Mouse (Mus musculus) myocyte (in vitro differentiated cells): Measurements from ENCODE around the gene Zic5.

ENCODE experiments used
- E2F4 ChIP-seq: IDR thresholded peaks from one replicate; pipeline ENCODE4 v1.6.1; 2011; ENCODE audit warnings: mild to moderate bottlenecking, control low read depth, moderate library complexity; ENCODE audit not compliant: insufficient read depth
- MYOD1 ChIP-seq, 3 experiments: IDR thresholded peaks; one replicate each; pipeline ENCODE4 v1.6.1; 2011; ENCODE audit warnings: control low read depth in 2 of 3, low read depth in 2 of 3, mild to moderate bottlenecking in 2 of 3, moderate library complexity in 1 of 3; ENCODE audit not compliant: insufficient read length in 2 of 3, control insufficient read depth in 1 of 3
- POLR2A ChIP-seq: IDR thresholded peaks from one replicate; pipeline ENCODE4 v1.6.1; 2011; ENCODE audit warnings: low read depth, mild to moderate bottlenecking, control low read depth, moderate library complexity; ENCODE audit not compliant: insufficient read length
- POLR2AphosphoS2 ChIP-seq: IDR thresholded peaks from one replicate; pipeline ENCODE4 v1.6.1; 2011; ENCODE audit warnings: low read depth, control low read depth; ENCODE audit not compliant: insufficient read length
- SRF ChIP-seq: IDR thresholded peaks from one replicate; pipeline ENCODE4 v1.6.1; 2011; ENCODE audit warnings: low read depth; ENCODE audit not compliant: control insufficient read depth, insufficient read length
- USF1 ChIP-seq: IDR thresholded peaks from one replicate; pipeline ENCODE4 v1.6.1; 2011; ENCODE audit warnings: low read depth, mild to moderate bottlenecking, control low read depth, moderate library complexity

DNA sequence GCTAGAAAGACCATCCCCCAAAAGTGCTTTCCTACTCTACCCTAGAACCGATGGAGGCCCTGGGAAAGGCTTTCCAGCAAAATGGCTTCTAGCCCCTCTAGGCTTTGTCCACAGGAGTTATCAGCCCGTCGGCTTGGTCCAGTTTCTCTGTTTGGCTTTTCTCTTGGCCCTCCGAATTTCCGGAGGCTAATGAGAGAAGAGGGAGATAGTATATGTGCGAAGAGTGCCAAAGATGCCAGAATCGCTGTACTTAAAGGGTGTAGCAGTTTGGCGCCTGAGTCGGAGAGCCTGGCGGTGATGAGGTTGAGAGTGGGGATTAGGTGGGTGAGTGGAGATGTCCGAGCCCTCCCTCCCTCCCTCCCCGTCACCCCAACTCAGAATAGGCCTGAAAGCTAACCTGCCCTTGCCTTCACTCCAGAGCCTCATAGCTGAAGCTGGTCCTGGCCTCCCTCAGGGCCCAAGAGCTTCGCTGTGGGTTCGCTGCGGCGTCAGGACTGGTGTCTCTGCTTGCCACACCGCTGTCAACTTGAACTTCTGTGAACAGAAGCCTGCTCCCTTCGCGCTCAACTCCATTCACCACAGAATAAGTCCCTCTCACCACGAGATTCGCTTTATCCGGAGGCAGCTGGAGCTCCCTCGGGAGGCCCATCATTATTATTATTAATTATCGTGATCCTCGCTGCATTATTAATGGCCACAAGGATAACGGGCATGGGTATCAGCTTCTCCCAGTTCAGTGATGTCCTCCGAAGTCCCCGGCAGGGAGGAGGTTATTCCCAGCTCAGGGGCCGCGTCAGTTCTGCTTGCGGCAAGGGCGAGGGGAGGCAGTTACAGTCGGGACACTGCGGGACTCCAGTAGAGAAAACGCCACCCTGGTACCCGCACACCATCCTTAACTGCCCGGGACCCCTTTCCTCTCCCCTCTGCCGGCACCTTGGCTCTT lies 16.9 kb upstream of the Zic5 start:
- TF ChIP-seq POLR2A: no peak
- TF ChIP-seq USF1: no peak
- TF ChIP-seq MYOD1 (IDR thresholded peaks at IDR 0.05; ENCODE audit: control insufficient read depth in 1 of 3, insufficient read length in 2 of 3, low read depth in 2 of 3): no peak
- no peak for TF ChIP-seq POLR2AphosphoS2
- TF ChIP-seq SRF: no peak
- no peak for TF ChIP-seq E2F4
